Mouse (Mus musculus): ENCODE data around the gene Rps29. TPM values are rescaled to one million over a fixed set of nuclear protein-coding genes. Genes with fewer than 3 reads are reported as not detected.

Gene Rps29
- total RNA-seq, 2 experiments from 2014 or later = 1,821 to 1,838 TPM

DNA sequence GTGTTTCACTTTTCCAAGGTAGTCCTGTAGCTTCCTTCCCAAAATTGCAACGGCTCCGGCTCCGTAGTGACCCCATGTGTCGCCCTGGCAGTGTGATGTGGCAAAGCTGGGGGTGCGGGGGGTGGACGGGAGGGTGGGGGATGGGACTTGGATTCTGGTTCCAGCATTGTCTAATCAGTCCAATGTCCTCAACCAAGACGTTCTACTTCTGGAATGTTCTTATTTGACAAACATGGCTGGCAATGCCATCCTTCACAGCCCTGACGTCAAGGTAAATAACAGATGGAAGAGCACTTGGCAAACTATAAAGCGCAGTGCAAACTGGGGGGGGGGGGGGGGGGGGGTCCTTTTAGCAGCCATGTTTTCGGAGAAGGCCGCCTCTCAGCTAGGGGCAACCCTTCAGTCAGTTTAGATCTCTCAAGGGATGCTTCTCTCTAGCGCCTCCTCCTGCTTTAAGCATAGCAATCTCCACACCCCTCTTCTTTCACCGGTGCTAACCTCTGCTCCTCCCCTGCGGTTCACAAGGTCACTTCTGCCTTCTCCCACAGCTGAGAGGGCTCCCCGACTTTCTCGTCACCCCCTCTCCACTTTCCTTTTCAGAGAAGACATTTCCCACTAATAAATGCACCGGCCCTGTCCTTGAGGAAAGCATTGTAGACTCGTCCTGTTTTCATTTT, 29.2 kb downstream of the Rps29 start:
- peak; percentile 9 for DNase-seq

DNA sequence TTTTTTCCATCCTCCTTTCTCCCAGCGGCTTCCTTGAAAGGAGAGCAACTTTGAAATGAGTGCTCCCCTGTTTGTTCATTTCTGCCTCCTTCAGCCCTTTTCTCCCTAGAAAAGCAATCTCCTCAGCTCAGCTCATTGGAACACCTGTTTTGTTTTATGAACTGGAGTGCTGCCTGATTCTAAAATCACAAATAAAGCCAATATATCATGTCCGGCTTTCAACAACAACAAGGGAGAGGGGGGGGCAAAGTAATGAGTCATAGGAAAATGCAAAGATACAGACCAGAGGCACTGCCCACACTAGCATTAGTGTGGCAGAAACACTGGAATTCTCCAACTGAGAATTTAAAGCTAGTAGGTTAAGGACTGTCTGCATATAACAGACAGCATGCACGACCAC, 31.4 kb downstream of the Rps29 start:
- no peak for DNase-seq

DNA sequence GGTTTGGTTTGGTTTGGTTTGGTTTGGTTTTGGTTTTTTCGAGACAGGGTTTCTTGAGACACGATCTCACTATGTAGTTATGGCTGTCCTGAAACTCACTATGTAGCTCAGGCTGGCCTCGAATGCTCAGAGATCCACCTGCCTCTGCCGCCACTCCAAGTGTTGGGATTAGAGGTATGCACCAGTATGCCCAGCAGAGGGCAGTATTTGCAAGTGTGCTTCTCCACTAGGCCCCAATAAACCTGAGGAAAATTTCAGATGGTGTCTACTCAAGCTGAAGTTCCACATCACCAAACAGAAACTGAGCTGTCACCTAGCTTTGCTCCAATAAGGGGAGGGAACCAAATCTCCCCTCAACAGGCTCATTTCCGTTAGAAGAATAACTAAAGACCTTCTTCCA, 31.8 kb downstream of the Rps29 start:
- DNase-seq = peak; percentile 18

DNA sequence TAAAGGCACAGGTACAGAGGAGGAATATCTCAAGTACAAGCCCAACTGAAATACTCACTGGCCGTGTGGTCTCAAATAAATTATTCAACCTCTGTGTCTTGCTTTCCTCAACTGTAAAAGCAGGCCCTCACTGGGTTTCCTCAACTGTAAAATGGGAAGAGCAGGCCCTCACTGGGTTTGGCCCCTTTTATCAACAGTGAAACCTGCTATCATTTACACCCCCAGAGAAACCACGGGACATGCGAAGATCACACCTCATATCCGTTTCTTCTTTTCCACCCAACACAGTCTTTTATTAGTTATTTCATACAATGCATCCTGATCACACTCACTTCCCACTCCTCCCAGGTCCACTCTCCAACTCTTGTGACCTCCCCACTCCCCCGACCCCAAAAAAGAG, 33.9 kb downstream of the Rps29 start:
- DNase-seq = no peak

DNA sequence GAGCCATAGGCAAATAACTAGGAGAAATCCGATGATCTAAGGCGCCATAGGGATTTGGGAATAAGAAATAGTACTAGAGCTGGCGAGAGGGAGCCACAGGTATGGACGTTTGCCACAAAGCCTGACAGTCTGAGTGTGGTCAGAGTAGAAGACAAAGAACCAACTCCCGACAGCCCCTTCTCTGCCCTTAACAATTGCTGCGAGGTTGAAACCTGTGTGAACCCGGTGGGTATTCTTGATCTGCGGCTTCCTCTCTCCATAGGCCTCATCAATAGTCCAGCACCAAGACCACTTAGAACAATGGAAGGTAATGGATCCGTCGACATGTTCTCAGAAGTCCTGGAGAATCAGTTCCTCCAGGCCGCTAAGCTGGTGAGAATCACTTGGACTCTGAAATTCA, 36.2 kb downstream of the Rps29 start:
- no peak for DNase-seq

DNA sequence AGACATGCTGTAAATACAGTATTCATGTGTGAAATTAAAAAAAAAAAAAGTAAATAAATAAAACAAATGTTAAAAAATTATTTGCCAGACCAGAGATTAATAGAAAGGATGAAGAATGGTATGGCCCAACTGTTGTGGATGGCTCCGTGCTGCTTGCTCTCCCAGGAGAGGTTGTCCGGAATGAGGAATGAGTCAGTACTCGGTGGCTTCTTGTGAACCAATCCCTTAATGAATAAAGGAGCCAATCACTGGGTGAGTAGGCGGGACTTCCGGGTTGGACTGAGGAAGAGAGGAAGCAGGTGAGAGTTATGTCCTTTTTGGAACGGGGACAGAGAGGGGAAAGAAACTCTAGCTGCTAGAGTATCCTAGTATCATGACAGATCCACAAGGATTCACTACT, 39.1 kb downstream of the Rps29 start:
- DNase-seq = no peak

Small RNAs within 50 kb of the gene (microRNA-seq; reads per million reads assigned to microRNA genes)
- gene Gm47287 (not detected), gene Gm47295 (not detected)

Other genes with a start within 250 kb of the Rps29 start
- gene Lrr1, start 9.6 kb upstream of the Rps29 start, total RNA-seq (2021) = 1 to 10 TPM; 1.9 TPM
- gene Rpl36al, start 24.9 kb upstream of the Rps29 start, total RNA-seq (2021) = 100 to 1,000 TPM; 453 to 493 TPM
- gene Mgat2, start 25.0 kb upstream of the Rps29 start, total RNA-seq (2021) = 10 to 100 TPM; 41.5 to 49.4 TPM
- gene Gm49383, start 37.9 kb upstream of the Rps29 start, total RNA-seq (2021) = 1 to 10 TPM; 5.5 to 6.0 TPM
- 1 to 10 TPM; 1.7 to 2.1 TPM for gene Dnaaf2, start 39.2 kb upstream of the Rps29 start, total RNA-seq (2021)
- 1 to 10 TPM; 3.7 to 3.9 TPM for gene Gm49384, start 45.1 kb upstream of the Rps29 start, total RNA-seq (2021)
- 1 to 10 TPM; 6.0 to 8.6 TPM for gene Pole2, start 69.0 kb upstream of the Rps29 start, total RNA-seq (2021)
- gene Klhdc1, start 82.0 kb upstream of the Rps29 start, total RNA-seq (2021) = 10 to 100 TPM in 1 of 2 experiments, 1 to 10 TPM in 1; 5.8 to 10.5 TPM
- gene Klhdc2, start 137.5 kb upstream of the Rps29 start, total RNA-seq (2021) = 10 to 100 TPM; 67.7 to 80.8 TPM
- 10 to 100 TPM; 33.9 to 39.0 TPM for gene Nemf, start 198.0 kb upstream of the Rps29 start, total RNA-seq (2021)
- gene Arf6, start 213.0 kb upstream of the Rps29 start, total RNA-seq (2021) = 100 to 1,000 TPM in 1 of 2 experiments, 10 to 100 TPM in 1; 94.9 to 116 TPM
- gene Gm9887, start 213.3 kb upstream of the Rps29 start, total RNA-seq (2021) = under 1 TPM in 1 of 2 experiments, not detected in 1; 0.63 TPM